Mouse (Mus musculus): Measurements from ENCODE around the gene Olfr373. TPM values are rescaled to one million over a fixed set of nuclear protein-coding genes. Genes with fewer than 3 reads are reported as not detected.

Olfr373 gene
- total and polyA plus RNA-seq, 2 experiments from 2014 or later: not detected

- Histone ChIP-seq H3K36me3 (ENCODE audit: insufficient read depth, low read length) (peaks cover 47% of the 10 kb centered on the region), H3K9ac (replicated peaks; ENCODE audit: low read length, poor library complexity, severe bottlenecking) (no peak overlapping the region), H3K27ac (ENCODE audit: low read depth, low read length) (no peak overlapping the region), H3K27me3 (ENCODE audit: insufficient read depth, low read length) (no peaks in the 10 kb centered on the region), H3K4me1 (ENCODE audit: insufficient read depth, low read length) (no peaks in the 10 kb centered on the region), H3K4me2 (ENCODE audit: low read depth, low read length, poor library complexity, severe bottlenecking) (no peak overlapping the region), H3K4me3 (ENCODE audit: low read depth, low read length) (no peak overlapping the region), H3K9me3 (ENCODE audit: low read length) (no peaks in the 10 kb centered on the region)
- ATAC-seq (ENCODE audit: low FRiP score) (no peak), DNase-seq (ENCODE audit: low spot score) (no peak)
- WGBS: 91% methylated on average over 1 of the region's 1 CpGs
- TF ChIP-seq CTCF (IDR thresholded peaks at IDR 0.05): no peak
Observed at GRCm38 (mm10) chr8:72149056-72149455, 66.1 kb downstream of the Olfr373 start.

- no peak for TF ChIP-seq CTCF (IDR thresholded peaks at IDR 0.05)
- Histone ChIP-seq H3K9me3 (ENCODE audit: low read length) (no peaks in the 10 kb centered on the region), H3K4me1 (ENCODE audit: insufficient read depth, low read length) (no peaks in the 10 kb centered on the region), H3K9ac (replicated peaks; ENCODE audit: low read length, poor library complexity, severe bottlenecking) (no peak overlapping the region), H3K4me3 (ENCODE audit: low read depth, low read length) (no peak overlapping the region), H3K27me3 (ENCODE audit: insufficient read depth, low read length) (no peaks in the 10 kb centered on the region), H3K4me2 (ENCODE audit: low read depth, low read length, poor library complexity, severe bottlenecking) (no peak overlapping the region), H3K36me3 (ENCODE audit: insufficient read depth, low read length) (peaks cover 28% of the 10 kb centered on the region), H3K27ac (ENCODE audit: low read depth, low read length) (no peak overlapping the region)
- WGBS: 85% methylated on average over 3 of the region's 3 CpGs
- DNase-seq (ENCODE audit: low spot score): no peak
- ATAC-seq (ENCODE audit: low FRiP score): no peak
Observed at GRCm38 (mm10) chr8:72151418-72152078, 68.6 kb downstream of the Olfr373 start.

Other genes starting within 250 kb of the Olfr373 start
- gene Zfp709, start 201.2 kb upstream of the Olfr373 start, total RNA-seq (2014; rRNA removed): 9.0 and 12.0 TPM in 2 replicates
- gene Zfp709, start 201.2 kb upstream of the Olfr373 start, polyA plus RNA-seq (2015; fragmentation: Nextera tagmentation; extraction: Ambion mirVana): 5.6 and 6.0 TPM in 2 replicates
- gene Zfp882, start 174.6 kb upstream of the Olfr373 start, total RNA-seq (2014; rRNA removed): 14.6 and 19.6 TPM in 2 replicates
- gene Zfp882, start 174.6 kb upstream of the Olfr373 start, polyA plus RNA-seq (2015; fragmentation: Nextera tagmentation; extraction: Ambion mirVana): 6.3 and 6.8 TPM in 2 replicates
- 17.6 and 29.1 TPM in 2 replicates for gene Zfp617, start 174.5 kb upstream of the Olfr373 start, total RNA-seq (2014; rRNA removed)
- gene Zfp617, start 174.5 kb upstream of the Olfr373 start, polyA plus RNA-seq (2015; fragmentation: Nextera tagmentation; extraction: Ambion mirVana): 19.9 and 21.5 TPM in 2 replicates
- gene Zfp961, start 132.1 kb upstream of the Olfr373 start, total RNA-seq (2014; rRNA removed): 18.1 and 28.2 TPM in 2 replicates
- gene Zfp961, start 132.1 kb upstream of the Olfr373 start, polyA plus RNA-seq (2015; fragmentation: Nextera tagmentation; extraction: Ambion mirVana): 12.5 and 13.4 TPM in 2 replicates
- gene Cyp4f18, start 73.6 kb upstream of the Olfr373 start, total RNA-seq (2014; rRNA removed): 0.19 TPM in 1 of 2 replicates, not detected in the other
- gene Cyp4f18, start 73.6 kb upstream of the Olfr373 start, polyA plus RNA-seq (2015; fragmentation: Nextera tagmentation; extraction: Ambion mirVana): 0.44 and 0.49 TPM in 2 replicates
- not detected in 2 replicates for gene Olfr372, start 42.0 kb upstream of the Olfr373 start, total RNA-seq (2014; rRNA removed)
- not detected in 2 replicates for gene Olfr372, start 42.0 kb upstream of the Olfr373 start, polyA plus RNA-seq (2015; fragmentation: Nextera tagmentation; extraction: Ambion mirVana)
- not detected in 2 replicates for gene Olfr374, start 23.9 kb downstream of the Olfr373 start, total RNA-seq (2014; rRNA removed)
- gene Olfr374, start 23.9 kb downstream of the Olfr373 start, polyA plus RNA-seq (2015; fragmentation: Nextera tagmentation; extraction: Ambion mirVana): not detected in 2 replicates
- 82.1 and 108 TPM in 2 replicates for gene Tpm4, start 51.8 kb downstream of the Olfr373 start, total RNA-seq (2014; rRNA removed)
- 87.5 and 91.5 TPM in 2 replicates for gene Tpm4, start 51.8 kb downstream of the Olfr373 start, polyA plus RNA-seq (2015; fragmentation: Nextera tagmentation; extraction: Ambion mirVana)
- 32.9 and 43.0 TPM in 2 replicates for gene Rab8a, start 78.0 kb downstream of the Olfr373 start, total RNA-seq (2014; rRNA removed)
- 66.7 and 66.9 TPM in 2 replicates for gene Rab8a, start 78.0 kb downstream of the Olfr373 start, polyA plus RNA-seq (2015; fragmentation: Nextera tagmentation; extraction: Ambion mirVana)
- gene Hsh2d, start 106.5 kb downstream of the Olfr373 start, total RNA-seq (2014; rRNA removed): 0.24 and 0.55 TPM in 2 replicates
- gene Hsh2d, start 106.5 kb downstream of the Olfr373 start, polyA plus RNA-seq (2015; fragmentation: Nextera tagmentation; extraction: Ambion mirVana): not detected in 2 replicates
- not detected in 2 replicates for gene Cib3, start 129.7 kb downstream of the Olfr373 start, total RNA-seq (2014; rRNA removed)
- gene Cib3, start 129.7 kb downstream of the Olfr373 start, polyA plus RNA-seq (2015; fragmentation: Nextera tagmentation; extraction: Ambion mirVana): not detected in 2 replicates
- gene Gm11034, start 130.5 kb downstream of the Olfr373 start, total RNA-seq (2014; rRNA removed): not detected in 2 replicates
- gene Gm11034, start 130.5 kb downstream of the Olfr373 start, polyA plus RNA-seq (2015; fragmentation: Nextera tagmentation; extraction: Ambion mirVana): not detected in 2 replicates
- 113 and 116 TPM in 2 replicates for gene Fam32a, start 136.6 kb downstream of the Olfr373 start, total RNA-seq (2014; rRNA removed)
- gene Fam32a, start 136.6 kb downstream of the Olfr373 start, polyA plus RNA-seq (2015; fragmentation: Nextera tagmentation; extraction: Ambion mirVana): 91.6 and 92.5 TPM in 2 replicates
- 81.8 and 97.2 TPM in 2 replicates for gene Ap1m1, start 156.8 kb downstream of the Olfr373 start, total RNA-seq (2014; rRNA removed)
- 252 and 260 TPM in 2 replicates for gene Ap1m1, start 156.8 kb downstream of the Olfr373 start, polyA plus RNA-seq (2015; fragmentation: Nextera tagmentation; extraction: Ambion mirVana)
- gene Gm10282, start 222.1 kb downstream of the Olfr373 start, total RNA-seq (2014; rRNA removed): 2.4 and 3.9 TPM in 2 replicates
- 9.0 and 10.2 TPM in 2 replicates for gene Gm10282, start 222.1 kb downstream of the Olfr373 start, polyA plus RNA-seq (2015; fragmentation: Nextera tagmentation; extraction: Ambion mirVana)
- 5.3 and 7.8 TPM in 2 replicates for gene Klf2, start 235.9 kb downstream of the Olfr373 start, total RNA-seq (2014; rRNA removed)
- gene Klf2, start 235.9 kb downstream of the Olfr373 start, polyA plus RNA-seq (2015; fragmentation: Nextera tagmentation; extraction: Ambion mirVana): 9.8 and 10.5 TPM in 2 replicates